Mouse (Mus musculus) embryonic facial prominence, embryonic 10.5 days (tissue): Measurements from ENCODE around the gene Itpk1. TPM values are rescaled to one million over a fixed set of nuclear protein-coding genes. Genes with fewer than 3 reads are reported as not detected.

Experiments
- DNase-seq: peaks from one replicate; pipeline ENCODE4 v3.0.0-alpha.2; 2017; ENCODE audit warnings: low spot score
- H3K27ac ChIP-seq: fragments of 300-500 bp; sonication (generic); replicated peaks from 2 replicates; pipeline ENCODE4 v1.5.1; 2016; ENCODE audit warnings: mild to moderate bottlenecking
- H3K27me3 ChIP-seq: fragments of 300-500 bp; sonication (generic); replicated peaks from 2 replicates; pipeline ENCODE4 v1.6.1; 2016; ENCODE audit warnings: low read depth, mild to moderate bottlenecking; ENCODE audit not compliant: poor library complexity, severe bottlenecking
- H3K36me3 ChIP-seq: fragments of 300-500 bp; sonication (generic); replicated peaks from 2 replicates; pipeline ENCODE4 v1.6.1; 2016; ENCODE audit warnings: mild to moderate bottlenecking, moderate library complexity
- H3K4me1 ChIP-seq: fragments of 300-500 bp; sonication (generic); 2 replicates; pipeline ENCODE4 v1.6.1; 2016
- H3K4me3 ChIP-seq: fragments of 300-500 bp; sonication (generic); 2 replicates; pipeline ENCODE4 v1.5.1; 2016; ENCODE audit warnings: mild to moderate bottlenecking, moderate library complexity
- H3K9me3 ChIP-seq: fragments of 300-500 bp; sonication (generic); 2 replicates; pipeline ENCODE4 v1.6.1; 2016; ENCODE audit warnings: mild to moderate bottlenecking
- WGBS: fragments of 180-500 bp; shearing (Covaris S2); methylation state at CpG from one replicate; pipeline ENCODE4 v1.1.7; 2016; 5-methylcytosine and 5-hydroxymethylcytosine counted together
- polyA plus RNA-seq: library from polyadenylated mRNA; unstranded; fragments of >200 nt; fragmentation: Nextera tagmentation; extraction: Ambion mirVana; gene quantifications from 2 replicates; pipeline ENCODE4 v1.2.1, GENCODE M21; 2016

Gene Itpk1
- polyA plus RNA-seq, 1 experiment from 2014 or later, result 13.7 TPM

DNA sequence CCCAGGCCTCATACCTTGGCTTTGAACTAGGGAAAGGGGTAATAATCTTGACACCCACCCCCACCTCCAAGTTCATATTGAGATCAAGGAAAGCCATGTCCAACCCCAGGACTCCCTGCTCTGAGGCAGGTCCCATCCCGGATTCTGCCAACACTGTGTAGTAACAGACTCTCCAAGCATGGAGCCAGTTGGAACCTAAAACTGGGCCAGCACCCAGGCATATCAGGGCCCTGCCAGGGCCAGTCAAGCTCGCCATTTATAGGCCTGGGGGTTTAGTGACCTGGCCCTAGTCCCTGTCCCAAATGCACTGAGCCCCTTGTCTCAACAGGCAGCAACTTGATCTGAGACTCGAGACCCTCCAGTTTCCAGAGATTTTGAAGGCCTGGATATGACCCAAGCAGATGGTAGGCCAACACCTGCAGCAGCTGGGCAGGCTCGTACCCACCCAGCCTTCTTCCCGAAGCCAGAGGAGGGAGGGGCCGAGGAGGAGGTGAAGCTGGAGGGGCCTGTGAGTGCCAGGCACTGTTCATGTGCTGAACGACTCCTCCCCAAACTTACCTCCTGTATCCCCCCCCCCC, 21.9 kb downstream of the Itpk1 start:
- no peak for DNase-seq
- no peaks in the 10 kb centered on the region for H3K9me3 ChIP-seq
- 86% methylated on average over 7 of the region's 7 CpGs for WGBS
- H3K4me1 ChIP-seq, result peaks cover 62% of the 10 kb centered on the region
- no peaks in the 10 kb centered on the region for H3K27me3 ChIP-seq
- 0 out of 2 replicates have a peak overlapping the region, but pooled peaks have one; percentile 3 for H3K27ac ChIP-seq
- no peaks in the 10 kb centered on the region for H3K36me3 ChIP-seq
- no peak overlapping the region for H3K4me3 ChIP-seq

DNA sequence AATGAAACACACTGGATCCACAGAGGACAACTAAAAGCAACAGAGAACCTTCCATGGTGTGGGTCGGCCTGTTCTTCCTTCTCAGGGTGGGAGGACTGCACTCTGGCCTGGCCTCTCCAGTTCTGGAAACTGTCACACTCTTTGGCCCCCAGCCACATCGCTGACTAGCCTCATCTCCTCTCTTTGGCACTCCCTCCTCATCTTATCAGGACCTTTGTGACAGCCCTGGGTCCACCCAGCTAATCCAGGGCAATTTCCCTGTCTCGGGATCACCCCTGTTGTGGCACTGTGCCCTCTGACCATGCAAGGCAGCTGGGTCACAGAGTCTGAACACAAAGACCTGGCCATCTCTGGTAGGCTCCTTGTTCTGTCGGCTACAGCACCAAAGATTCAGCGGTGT, 22.6 kb downstream of the Itpk1 start:
- WGBS, result 88% methylated on average over 5 of the region's 5 CpGs
- no peaks in the 10 kb centered on the region for H3K36me3 ChIP-seq
- H3K27ac ChIP-seq, result no peak overlapping the region
- H3K4me3 ChIP-seq, result no peak overlapping the region
- H3K27me3 ChIP-seq, result no peaks in the 10 kb centered on the region
- peaks cover 67% of the 10 kb centered on the region for H3K4me1 ChIP-seq
- no peaks in the 10 kb centered on the region for H3K9me3 ChIP-seq
- no peak for DNase-seq

DNA sequence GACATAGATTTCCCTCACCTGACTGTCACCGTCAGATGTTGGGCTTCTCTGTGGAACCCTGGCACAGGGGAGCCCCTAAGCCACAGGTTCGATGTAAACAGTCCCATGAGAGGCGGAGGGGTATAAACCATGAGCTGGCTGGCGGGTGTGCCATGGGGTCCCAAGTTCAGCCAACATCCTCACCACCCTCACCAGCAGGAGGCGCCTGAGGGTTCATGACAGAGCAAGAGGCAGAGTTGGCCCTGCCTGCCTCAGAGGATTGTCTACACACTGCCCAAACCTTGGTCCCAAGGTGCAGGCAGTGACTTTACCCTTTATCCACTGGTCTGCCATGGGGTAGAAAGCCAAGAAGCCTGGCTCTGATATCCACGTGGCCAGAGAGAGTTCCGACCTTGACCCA, 23.1 kb downstream of the Itpk1 start:
- WGBS, result 78% methylated on average over 7 of the region's 7 CpGs
- Histone ChIP-seq H3K4me3 (no peak overlapping the region), H3K9me3 (no peaks in the 10 kb centered on the region), H3K36me3 (no peaks in the 10 kb centered on the region), H3K27ac (no peak overlapping the region), H3K4me1 (peaks cover 66% of the 10 kb centered on the region), H3K27me3 (no peaks in the 10 kb centered on the region)
- no peak for DNase-seq

DNA sequence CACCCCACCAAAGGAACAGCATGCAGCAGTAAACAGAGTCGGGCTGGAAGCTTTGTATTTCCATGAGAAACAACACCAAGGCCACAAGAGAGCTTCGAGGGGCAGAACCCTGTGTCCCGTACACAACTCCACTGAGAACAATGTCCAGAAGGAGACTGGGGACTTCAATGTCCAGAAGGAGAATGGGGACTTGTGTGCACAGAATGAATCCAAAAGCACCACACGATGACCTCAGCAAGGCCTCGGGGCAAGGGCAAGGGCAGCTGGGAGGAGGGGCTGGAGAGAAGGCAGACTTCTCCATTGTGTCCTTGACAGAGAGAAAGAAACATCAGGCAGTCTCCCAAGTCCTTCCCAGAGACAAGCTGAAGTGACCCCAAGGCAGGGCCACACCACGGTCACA, 25.9 kb downstream of the Itpk1 start:
- H3K27ac ChIP-seq, result 0 out of 2 replicates have a peak overlapping the region, but pooled peaks have one; percentile 21
- 46% methylated on average over 6 of the region's 6 CpGs for WGBS
- DNase-seq, result no peak

DNA sequence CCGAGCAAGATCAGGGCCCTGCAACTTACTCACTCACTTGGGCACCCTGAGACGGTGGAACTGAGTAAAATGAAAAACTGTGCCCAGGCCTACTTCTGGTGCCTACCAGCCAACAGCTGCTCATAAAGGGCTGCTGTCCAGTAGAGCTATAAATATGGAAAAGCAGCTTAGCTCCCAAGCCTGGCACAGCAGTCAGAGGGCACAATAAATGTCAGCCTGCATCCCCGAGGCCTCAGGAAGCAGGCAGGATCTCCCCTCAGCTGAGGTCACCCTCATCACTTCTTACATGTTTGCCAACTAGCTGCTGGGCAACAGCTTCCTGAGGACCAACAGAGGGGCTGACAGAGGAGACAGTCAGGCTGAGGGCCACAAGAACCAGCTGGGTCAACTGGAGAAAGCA, 27.6 kb downstream of the Itpk1 start:
- H3K4me3 ChIP-seq, result no peak overlapping the region
- no peak overlapping the region; the same call in 1 of the 2 replicates for H3K27ac ChIP-seq
- H3K27me3 ChIP-seq, result no peaks in the 10 kb centered on the region
- no peak for DNase-seq
- WGBS, result 92% methylated on average over 3 of the region's 3 CpGs
- peaks cover 36% of the 10 kb centered on the region for H3K4me1 ChIP-seq
- peaks cover 9% of the 10 kb centered on the region for H3K36me3 ChIP-seq
- H3K9me3 ChIP-seq, result no peaks in the 10 kb centered on the region

More for the DNA sequence above, 25.9 kb downstream of the Itpk1 start:
- H3K36me3 ChIP-seq, result peaks cover 9% of the 10 kb centered on the region
- peaks cover 40% of the 10 kb centered on the region for H3K4me1 ChIP-seq
- no peaks in the 10 kb centered on the region for H3K27me3 ChIP-seq
- H3K4me3 ChIP-seq, result no peak overlapping the region
- no peaks in the 10 kb centered on the region for H3K9me3 ChIP-seq

DNA sequence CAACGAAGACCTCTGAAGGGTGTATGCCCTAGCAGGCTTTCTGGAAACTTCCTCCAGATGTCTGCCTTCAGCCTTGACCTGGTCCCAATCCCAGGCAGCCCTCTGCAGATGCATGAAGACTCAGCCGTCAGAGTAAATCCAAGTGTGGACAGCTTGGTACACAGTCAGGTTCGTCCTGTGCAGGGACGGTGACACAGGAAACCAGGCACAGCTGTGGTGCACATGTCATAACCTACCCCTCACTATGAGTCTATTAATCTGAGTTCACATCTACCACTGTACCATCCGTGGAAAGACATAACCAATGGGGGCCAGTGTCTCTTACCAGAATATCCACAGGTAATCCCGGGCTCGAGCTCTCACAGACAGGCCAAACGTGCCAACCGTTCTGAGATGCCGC, 30.2 kb downstream of the Itpk1 start:
- H3K4me3 ChIP-seq, result no peak overlapping the region
- no peaks in the 10 kb centered on the region for H3K9me3 ChIP-seq
- peaks cover 9% of the 10 kb centered on the region for H3K36me3 ChIP-seq
- 91% methylated on average over 10 of the region's 10 CpGs for WGBS
- no peak for DNase-seq
- H3K27ac ChIP-seq, result no peak overlapping the region
- H3K4me1 ChIP-seq, result peaks cover 48% of the 10 kb centered on the region
- H3K27me3 ChIP-seq, result no peaks in the 10 kb centered on the region

DNA sequence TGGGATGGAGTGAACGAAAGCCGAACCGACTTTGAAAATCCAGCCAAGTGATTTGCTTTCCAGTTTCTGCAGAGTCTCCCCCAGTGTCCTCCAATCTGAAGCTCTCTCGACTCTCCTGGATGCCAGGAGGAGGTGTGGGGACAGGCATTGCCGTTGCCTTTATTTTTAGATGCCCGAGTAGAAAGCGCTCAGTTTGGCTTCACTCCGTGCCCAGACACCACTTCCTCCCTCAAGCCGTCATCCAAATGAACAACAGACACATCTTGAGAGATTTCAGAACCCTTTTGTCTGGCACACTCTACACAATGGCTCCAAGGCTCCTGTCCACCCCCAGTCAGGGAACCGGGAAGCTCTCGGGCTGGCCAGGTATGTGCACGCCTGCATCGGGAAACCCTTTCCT, 30.6 kb downstream of the Itpk1 start:
- Histone ChIP-seq H3K27me3 (no peaks in the 10 kb centered on the region), H3K27ac (no peak overlapping the region), H3K36me3 (peaks cover 9% of the 10 kb centered on the region), H3K4me3 (no peak overlapping the region), H3K4me1 (peaks cover 48% of the 10 kb centered on the region), H3K9me3 (no peaks in the 10 kb centered on the region)
- 92% methylated on average over 13 of the region's 13 CpGs for WGBS
- no peak for DNase-seq

DNA sequence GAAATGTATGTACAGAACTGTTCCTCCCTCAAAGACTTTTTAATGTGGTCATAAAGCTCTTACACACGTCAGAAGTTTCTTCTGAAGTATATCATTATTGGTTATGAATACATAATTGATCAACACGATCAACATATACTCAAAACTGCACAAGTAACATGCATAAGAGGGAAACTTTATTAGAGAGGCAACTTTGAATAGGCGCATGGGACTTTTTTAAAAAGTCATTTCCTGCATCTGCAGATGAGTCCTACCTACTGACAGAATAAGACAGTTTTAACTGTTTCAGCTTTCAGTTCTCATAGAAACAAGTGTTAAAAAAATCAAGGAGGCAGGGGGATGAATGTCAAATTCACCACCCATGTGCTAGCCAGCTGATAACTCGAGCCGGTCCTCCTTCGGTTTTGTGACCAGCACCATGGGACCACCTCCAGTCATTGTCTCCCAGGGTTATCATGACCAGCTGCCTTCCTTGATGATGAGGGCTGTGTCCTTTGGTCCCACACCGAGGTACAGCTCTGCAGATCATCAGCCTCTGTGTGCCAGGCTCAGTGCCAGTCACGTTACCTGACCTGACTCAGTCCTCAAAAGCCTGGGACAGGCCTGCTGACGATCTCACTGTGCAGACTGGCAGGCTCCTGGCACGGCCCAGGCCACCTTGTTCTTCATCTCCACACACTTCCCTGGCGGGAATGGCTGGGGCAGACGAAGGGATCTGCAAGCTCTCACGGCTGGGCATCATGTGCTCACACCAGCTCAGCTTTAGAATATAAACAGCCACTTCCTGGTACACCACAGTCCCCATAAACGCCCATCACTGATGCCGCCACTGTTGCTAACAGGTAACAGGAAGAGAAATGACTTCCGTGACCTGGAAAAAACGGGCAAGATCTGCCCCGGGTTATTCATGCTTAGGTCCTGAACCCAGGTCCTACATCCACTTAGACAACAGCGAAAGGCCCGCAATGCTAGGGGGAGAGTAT, 31.6 kb downstream of the Itpk1 start:
- no peak overlapping the region for H3K27ac ChIP-seq
- no peaks in the 10 kb centered on the region for H3K27me3 ChIP-seq
- peaks cover 40% of the 10 kb centered on the region for H3K4me1 ChIP-seq
- WGBS, result 89% methylated on average over 20 of the region's 20 CpGs
- H3K4me3 ChIP-seq, result no peak overlapping the region
- no peaks in the 10 kb centered on the region for H3K9me3 ChIP-seq
- no peak for DNase-seq
- H3K36me3 ChIP-seq, result peaks cover 9% of the 10 kb centered on the region

DNA sequence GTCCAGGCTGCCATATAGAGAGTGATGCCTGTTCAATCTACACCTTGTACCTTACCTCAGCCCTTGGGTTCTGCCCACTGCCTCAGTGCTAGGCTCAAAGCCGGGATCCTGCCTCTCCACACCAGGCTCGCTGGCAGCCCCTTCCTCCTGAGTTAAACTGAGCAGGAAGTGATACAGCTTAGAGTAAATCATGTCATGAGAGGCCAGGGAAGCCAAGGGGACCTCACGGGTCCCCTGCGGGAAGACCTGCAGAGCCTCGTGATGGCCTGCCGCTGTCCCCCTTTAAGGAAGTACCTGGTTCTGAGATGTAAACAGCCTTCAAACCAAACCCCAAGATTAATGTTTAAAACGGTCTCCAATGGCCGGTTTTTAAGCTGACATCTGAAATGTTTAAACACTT, 32.6 kb downstream of the Itpk1 start:
- Histone ChIP-seq H3K36me3 (peaks cover 9% of the 10 kb centered on the region), H3K27ac (no peak overlapping the region), H3K4me3 (no peak overlapping the region), H3K27me3 (no peaks in the 10 kb centered on the region), H3K4me1 (peaks cover 31% of the 10 kb centered on the region), H3K9me3 (no peaks in the 10 kb centered on the region)
- DNase-seq, result no peak
- WGBS, result 85% methylated on average over 8 of the region's 8 CpGs

DNA sequence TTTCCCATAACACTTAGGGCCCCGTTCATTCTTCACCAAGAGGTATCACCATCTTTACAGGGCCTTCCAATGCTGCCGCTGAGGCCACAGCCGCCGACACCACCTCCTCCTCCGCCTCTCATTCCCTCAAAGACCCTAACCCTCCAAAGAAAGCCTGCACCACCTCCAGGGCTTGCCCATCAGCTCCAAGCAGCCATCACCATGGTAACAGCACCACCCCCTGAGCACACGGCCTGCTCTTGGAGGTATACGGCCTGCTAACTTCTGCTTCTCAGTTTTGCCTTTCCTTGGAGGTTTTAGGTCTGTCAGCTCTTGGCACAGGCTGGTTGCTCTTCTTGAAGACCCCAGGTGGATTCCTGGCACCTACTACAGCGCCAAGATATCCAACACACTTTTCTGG, 33.9 kb downstream of the Itpk1 start:
- Histone ChIP-seq H3K9me3 (no peaks in the 10 kb centered on the region), H3K4me3 (no peak overlapping the region), H3K36me3 (peaks cover 9% of the 10 kb centered on the region), H3K27me3 (no peaks in the 10 kb centered on the region), H3K4me1 (peaks cover 27% of the 10 kb centered on the region), H3K27ac (no peak overlapping the region)
- no peak for DNase-seq
- WGBS, result 59% methylated on average over 8 of the region's 8 CpGs

DNA sequence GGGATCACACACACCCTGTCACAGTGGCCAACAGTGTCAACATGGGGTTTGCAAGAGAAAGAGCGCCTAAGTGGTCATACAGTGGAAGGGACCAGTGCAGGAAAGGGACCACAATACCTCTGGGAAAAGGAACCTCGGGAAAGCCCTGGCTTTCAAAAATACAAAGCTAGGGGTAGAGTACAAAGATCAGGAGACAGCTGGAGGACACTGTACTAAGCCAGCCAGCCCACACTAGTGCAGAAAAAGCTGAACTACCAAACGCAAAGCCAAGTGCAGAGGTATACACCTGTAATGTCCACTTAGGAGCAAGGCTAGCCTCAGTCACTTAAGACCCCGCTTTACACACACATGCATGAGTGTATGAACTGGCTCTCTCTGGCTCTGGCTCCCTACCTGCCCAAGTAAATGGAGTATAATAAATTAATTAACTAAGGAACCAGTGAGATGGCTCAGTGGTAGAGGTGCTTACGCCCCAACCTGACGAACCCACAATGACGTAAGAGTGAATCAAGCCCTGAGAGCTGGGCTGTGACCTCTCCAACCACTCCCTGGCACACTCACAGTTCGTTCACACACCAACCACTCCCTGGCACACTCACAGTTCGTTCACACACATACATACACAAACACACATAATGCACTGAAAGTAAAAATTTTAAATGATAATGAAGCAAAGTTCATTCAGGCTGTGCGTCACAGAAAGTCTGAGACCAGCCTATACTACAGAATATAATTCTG, 39.1 kb downstream of the Itpk1 start:
- WGBS, result 87% methylated on average over 10 of the region's 10 CpGs
- H3K27me3 ChIP-seq, result no peaks in the 10 kb centered on the region
- DNase-seq, result no peak
- H3K9me3 ChIP-seq, result no peaks in the 10 kb centered on the region
- peaks cover 28% of the 10 kb centered on the region for H3K4me1 ChIP-seq
- H3K36me3 ChIP-seq, result no peaks in the 10 kb centered on the region
- no peak overlapping the region for H3K27ac ChIP-seq
- H3K4me3 ChIP-seq, result no peak overlapping the region

DNA sequence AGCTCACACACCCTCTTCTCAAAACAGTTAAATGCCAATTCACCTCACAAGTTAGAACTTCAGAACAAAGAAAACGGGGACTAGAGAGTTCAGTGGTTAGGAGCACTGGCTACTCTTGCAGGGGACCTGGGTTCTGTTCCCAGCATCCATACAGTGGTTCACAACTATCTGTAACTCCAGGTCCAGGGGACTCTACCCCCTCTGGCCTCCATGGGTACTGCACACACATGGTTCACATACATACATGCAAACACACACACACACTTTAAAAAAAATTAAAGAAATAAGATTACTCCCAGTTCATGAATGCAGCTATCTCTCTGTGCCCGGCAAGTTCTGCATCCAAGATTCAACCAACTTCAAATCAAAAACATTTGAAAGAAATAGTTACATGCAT, 40.7 kb downstream of the Itpk1 start:
- H3K4me1 ChIP-seq, result peaks cover 13% of the 10 kb centered on the region
- H3K4me3 ChIP-seq, result no peak overlapping the region
- no peak for DNase-seq
- H3K27ac ChIP-seq, result no peak overlapping the region
- WGBS, result 93% methylated on average over 2 of the region's 2 CpGs
- H3K27me3 ChIP-seq, result no peaks in the 10 kb centered on the region
- H3K36me3 ChIP-seq, result no peaks in the 10 kb centered on the region
- H3K9me3 ChIP-seq, result no peaks in the 10 kb centered on the region
